Mouse (Mus musculus) bone marrow, adult 2 months (tissue): ENCODE results near the gene Il17d.

Experiments
- CTCF ChIP-seq: fragments of 200-500 bp; IDR thresholded peaks from 2 replicates; pipeline ENCODE4 v1.5.1; 2011; ENCODE audit warnings: low read length, control low read depth; ENCODE audit not compliant: control insufficient read depth, insufficient read depth
- POLR2A ChIP-seq: fragments of 200-500 bp; IDR thresholded peaks from 2 replicates; pipeline ENCODE4 v1.6.1; 2011; ENCODE audit warnings: low read depth, mild to moderate bottlenecking, control low read depth, low read length, borderline replicate concordance; ENCODE audit not compliant: control insufficient read depth

DNA sequence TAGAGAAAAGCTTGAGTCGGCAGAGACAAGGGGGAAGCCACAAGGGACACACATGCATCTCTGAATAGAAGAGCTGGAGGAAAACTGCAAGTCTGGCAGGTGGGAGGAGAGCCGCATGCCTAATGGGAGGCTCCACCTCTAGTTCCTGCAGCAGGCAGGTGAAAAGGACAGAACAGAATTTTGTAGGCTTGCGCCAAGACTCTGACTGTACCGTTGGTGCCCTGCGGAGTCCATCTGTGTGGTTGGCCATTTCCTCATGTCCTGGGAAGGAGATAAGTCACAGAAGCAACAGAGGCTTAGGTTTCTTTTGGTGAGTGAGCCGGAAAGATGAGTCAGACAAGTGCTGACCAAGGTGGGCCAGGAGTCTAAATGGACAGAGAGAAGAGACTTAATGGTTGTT lies 20.8 kb upstream of the Il17d start:
- TF ChIP-seq CTCF (no peak), POLR2A (no peak)
